Mouse (Mus musculus) heart, adult 2 months (tissue): ENCODE results near the gene Wrnip1.

Experiments
- CTCF ChIP-seq: fragments of 200-600 bp; IDR thresholded peaks from 2 replicates; pipeline ENCODE4 v1.8.1; 2022; ENCODE audit warnings: antibody characterized with exemption, mild to moderate bottlenecking, moderate library complexity
- EP300 ChIP-seq: fragments of 200-500 bp; IDR thresholded peaks from 2 replicates; pipeline ENCODE4 v1.6.1; 2011; ENCODE audit warnings: low read depth, low read length, control low read depth; ENCODE audit not compliant: insufficient read depth
- POLR2A ChIP-seq: fragments of 200-500 bp; IDR thresholded peaks from 2 replicates; pipeline ENCODE4 v1.6.1; 2011; ENCODE audit warnings: mild to moderate bottlenecking, low read depth, low read length, control low read depth; ENCODE audit not compliant: insufficient read depth

- no peak for TF ChIP-seq CTCF
- no peak for TF ChIP-seq POLR2A
- TF ChIP-seq EP300, result no peak
Measured at GRCm38 (mm10) chr13:32852539-32852938, 50.7 kb downstream of the Wrnip1 start.
